Mouse (Mus musculus): ENCODE results near the gene Mavs.
"Not testable (repeated sequence)": the region's sequence is repeated elsewhere in the genome, so short reads cannot be mapped to it uniquely, and the experiment has no call there.

Gene Mavs

DNA sequence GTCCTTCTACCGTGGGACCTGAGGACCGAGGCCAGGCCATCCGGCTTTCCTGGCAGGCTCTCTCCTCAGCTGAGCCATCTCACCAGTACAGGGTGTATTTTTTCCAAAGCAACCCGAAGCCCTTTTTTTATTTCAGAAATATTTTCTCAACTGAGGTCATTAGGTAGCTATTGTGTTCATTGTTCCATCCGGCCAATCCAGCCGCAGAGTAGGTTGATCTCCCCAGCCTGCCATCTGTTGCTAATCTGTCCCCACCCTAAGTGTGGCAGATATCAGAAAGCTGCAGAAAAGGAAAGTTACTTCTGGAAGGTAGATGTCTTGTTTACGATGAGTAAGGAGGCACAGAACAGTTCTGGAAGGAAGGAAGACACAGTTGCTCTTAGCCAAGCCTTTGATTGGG lies 20.1 kb upstream of the Mavs start:
- no peak for DNase-seq

DNA sequence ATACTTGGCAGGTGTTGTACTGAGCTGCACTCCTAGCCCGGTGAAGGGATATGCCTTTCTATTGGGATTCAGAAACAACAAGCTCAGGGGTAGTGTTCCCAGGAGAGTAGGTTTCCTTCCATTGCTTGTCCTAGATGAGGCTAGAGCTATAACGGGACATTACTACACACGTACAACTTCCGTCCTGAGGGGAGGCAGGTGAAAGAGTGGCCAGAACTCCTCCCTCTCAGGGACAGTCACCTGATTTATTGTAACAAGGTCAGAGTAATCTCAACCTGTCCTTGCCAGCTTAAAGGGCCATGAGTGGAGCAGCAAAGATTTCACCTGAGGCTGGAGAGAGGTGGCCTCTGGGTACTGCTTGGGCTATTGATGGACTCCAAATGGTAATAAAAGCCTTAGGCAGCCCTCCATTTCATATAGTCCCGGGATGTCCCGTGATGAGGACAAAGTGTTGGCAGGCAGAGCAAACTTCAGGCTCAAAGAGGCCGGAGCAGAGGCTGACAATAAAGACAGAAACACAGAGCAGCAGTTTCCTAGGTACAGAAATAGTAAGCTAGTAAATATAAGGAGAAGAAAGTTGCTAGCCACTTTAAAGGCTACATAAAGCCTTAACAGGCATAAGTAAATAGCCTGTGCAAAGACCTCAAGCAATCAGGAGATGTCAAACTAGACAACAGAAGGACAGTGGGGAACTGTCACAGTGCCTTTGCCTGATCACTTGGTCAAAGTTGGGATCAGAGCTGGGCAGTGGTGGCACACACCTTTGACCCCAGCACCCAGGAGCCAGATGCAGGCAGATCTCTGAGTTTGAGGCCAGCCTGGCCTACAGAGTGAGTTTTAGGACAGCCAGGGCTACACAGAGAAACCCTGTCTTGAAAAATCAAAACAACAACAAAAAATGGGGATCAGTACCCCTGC lies 17.7 kb upstream of the Mavs start:
- DNase-seq = no peak

DNA sequence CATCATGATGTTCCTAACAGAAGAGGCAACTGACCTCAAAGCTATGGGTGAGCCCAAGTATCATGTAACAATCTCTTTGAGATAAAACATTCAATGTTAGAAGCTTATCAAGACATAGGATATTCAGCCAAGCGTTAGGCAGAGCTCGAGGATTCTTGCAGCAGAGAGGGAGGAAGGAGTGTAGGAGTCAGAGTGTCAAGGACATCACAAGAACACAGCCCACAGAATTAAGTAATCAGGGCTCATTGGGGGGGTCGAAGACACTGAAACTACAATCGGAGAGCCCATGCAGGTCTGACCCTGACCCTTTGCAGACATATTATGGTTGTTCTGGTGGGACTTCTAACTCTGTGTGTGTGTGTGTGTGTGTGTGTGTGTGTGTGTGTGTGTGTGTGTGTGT lies 13.8 kb upstream of the Mavs start:
- DNase-seq = no peak

DNA sequence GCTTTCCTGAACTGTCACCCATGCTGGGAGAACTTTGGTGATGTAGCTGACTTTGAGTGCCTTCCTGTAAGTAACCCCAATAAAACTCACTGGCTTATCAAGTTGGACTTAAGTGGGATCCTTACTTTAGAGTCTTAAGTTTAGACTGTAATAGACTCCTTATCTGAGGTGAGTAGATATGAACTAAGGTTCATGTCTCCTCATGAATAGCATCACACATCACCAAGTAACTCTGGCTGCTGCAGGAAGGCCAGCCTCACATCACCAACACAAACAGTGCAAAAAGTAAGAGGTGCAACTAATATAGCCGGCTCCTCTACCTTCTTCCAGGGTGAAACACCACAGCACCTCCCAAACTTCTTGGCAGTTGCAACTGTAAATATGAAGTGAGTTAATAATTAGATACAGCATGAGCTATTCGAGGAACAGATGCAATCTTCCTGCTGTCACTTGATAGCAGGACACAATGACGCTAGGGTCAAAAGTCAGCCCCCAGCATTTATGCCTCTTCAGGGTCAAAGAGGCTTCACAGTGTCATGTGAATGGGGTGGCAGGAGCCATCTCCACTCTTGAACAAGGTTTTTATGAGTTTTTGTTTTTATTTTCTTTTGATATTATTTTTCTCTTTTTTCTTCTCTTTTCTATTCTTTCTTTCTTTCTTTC lies 11.9 kb upstream of the Mavs start:
- no peak for DNase-seq

DNA sequence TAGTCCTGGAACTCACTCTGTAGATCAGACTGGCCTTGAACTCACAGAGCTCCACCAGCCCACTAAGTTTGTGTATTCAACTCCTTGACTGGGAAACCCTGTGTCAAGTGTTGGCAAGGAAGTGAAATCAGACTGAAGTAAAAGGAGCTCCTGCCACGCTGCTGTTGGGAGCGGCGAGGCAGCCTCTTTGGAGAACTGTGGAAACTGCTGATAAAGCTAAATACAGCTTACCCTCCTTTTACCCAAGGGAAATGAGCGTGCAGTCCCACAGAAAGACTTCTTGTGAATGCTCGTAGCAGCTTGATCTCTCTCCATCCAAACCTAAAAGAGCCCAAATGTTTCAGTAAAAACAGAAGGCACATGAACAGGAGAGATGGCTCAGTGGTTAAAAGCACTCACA lies 11.3 kb upstream of the Mavs start:
- no peak for DNase-seq

DNA sequence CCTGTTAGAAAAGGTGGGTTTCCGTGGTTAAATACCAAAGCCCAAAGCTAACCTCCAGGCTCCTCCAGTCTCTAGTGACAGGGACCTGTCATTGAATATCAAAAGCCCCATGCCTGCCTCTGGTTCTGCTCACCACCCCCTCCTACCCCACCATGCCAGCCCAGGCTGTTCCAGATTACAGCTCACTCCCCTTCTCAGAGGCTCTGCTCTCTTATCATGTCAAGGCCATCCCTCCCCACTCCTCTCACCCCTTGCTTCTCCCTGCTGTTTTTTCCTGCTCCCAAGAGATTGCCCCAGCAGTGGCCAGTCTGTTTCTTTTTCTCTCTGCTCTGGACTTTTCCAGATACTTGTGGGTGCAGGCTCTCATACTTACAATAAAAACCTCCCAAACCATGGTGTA lies 10.3 kb upstream of the Mavs start:
- no peak for DNase-seq

DNA sequence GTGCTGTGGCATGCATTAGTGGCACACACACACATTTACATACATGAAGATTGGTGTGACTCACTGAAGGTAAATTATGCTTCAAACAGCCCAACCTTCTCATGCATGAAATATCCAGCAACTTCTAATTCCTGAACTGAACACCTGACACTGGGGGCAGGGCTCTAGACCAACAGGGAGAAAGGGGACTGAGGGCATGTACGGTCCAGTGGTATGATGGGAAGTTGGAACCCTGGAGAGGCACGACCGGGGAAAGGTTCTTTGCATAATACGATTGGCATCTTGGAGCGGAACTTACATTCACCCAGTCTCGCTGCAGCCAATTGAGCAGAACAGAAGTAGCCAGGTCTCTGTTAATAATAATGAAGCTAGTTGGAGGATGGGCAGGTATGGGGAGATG lies 8.7 kb upstream of the Mavs start:
- DNase-seq = no peak

DNA sequence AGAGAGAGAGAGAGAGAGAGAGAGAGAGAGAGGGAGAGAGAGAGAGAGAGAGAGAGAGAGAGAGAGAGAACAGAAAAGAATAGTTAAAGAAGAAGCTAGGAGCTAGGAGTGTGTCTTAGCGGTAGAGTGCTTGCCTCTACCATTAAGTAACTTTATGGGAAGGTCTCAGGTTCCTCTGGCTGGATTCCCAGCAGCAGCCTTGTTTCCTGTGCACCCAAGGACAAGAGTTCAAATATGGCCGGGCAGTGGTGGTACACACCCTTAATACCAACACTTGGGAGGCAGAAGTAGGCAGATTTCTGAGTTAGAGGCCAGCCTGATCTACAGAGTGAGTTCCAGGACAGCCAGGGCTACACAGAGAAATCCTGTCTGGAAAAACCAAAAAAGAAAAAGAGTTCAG lies 7.2 kb upstream of the Mavs start:
- not testable (repeated sequence) for DNase-seq

DNA sequence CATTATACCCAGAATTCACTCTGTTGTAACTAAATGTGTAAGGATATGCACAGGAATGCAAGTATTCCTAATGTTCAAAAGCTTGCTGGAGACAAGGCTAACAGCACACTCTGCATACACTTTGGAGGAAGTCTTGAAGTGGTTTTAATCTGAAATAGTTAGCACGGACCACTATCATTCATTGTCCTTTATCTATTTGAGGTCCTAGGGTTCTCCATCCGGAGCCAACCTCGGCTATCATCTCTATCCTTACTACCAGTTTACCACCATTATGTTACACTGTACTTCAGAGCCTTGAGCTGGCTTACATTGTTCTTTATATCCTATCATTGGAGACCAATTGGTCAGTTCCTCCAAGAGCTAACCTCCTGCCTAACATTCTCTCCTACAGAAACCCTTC lies 6.6 kb upstream of the Mavs start:
- DNase-seq = no peak

DNA sequence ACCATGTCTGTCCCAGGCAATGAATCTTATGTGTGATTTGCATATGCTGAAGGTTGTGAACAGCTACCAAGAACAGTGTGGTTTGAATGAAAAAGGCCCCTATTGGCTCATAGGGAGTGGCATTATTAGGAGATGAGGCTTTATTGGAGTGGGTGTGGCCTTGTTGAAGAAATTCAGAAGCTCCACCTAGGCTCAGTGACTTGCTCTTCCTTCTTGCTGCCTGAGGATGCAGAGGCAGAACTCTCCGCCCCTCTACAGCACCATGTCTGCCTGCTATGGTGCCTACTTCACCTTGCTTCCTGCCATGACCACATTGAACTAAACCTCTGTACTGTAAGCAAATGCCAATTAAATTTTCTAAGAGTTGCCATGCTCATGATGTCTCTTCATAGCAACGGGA lies 1.3 kb upstream of the Mavs start:
- no peak for DNase-seq

DNA sequence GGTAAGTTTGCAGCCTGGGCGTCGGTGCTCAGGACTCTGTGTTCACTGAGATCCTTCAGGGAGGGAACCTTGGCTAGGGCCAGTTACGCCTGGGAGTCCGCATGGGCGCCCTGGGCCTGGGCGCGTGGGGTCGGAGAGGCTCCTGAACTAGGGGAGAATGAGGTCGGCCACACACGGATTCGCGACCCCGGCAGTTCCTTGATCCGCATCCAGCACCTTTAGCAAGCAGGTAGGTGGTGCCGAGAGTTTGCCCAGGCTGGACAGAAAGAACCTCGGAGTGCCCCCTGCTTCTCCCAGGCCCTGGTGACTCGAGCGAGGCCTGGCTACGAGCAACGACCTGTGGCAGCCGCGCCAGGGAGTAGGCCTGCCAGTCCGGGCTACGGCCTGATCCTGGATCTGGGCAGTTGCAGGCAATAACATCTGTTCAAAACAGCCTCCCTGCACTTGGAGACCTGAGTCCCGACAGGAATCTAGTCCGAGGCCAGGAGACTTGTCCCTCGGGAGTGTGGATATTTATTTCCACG lies 326 bp downstream of the Mavs start:
- DNase-seq = no peak

DNA sequence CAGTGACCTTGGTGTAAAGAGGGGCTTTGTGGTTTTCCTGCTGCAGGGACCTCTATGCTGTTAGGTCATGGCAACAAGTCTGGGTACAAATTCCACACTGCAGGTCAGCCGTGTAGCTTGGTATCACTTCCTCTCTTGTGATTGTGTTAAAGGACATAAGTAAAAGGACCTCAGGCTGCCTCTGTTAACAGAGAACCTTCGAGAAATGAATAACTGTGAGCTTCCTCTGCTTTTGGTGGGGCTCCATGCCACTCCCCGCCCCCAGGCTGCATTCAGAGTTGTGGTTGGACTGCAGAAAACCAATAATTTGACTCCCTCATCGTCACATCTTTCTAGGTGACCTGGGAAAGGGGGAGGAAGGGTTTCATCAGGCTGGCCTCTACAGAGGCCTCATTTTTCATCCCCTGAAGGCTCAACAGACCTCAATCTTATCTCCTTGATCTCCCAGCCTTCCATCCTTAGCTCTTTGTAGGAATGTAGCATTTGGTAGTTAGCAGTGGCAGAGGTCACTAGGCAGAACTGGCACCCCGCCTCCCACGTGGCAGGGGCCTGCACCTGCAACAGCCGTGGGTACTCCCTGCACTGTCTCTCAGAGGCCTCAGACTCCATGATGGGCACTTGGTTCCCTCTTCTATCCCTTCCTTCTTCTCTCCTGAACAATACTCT lies 1.2 kb downstream of the Mavs start:
- DNase-seq = no peak

DNA sequence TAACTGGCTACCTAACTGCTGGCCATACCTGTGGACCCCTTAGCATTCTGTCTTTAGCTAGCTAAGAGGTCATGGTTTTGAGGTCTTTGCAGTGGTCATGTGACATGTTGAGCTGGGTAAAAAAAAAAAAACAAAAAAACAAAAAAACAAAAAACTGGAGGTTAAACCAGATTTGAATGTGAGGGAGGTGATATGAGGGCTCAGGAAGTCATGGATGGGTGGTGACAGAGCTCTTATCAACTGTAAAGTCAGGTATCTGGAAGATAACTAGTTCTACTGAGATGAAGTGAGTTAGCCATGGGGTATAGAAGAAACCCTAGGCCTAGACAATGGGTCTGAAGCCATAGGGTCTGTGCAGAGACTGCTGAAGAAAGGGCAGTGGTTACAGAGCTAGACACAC lies 8.3 kb downstream of the Mavs start:
- DNase-seq = no peak

DNA sequence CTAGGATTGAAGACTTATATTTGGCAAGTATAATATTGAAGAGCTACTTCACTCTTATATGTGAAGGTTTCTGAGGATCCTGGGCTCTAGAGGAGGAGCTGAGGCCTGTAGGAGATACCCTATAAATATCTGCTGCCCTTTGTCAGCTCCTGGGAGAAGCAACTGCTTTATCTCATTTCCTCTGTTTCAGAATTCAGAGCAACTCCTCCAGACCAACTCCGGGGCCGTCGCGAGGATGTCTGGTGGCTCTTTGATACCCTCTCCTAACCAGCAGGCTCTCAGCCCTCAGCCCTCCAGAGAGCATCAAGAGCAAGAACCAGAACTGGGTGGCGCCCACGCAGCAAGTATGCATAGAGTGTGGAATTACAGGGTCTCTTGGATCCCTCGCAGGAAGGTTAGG lies 9.1 kb downstream of the Mavs start:
- DNase-seq = no peak

DNA sequence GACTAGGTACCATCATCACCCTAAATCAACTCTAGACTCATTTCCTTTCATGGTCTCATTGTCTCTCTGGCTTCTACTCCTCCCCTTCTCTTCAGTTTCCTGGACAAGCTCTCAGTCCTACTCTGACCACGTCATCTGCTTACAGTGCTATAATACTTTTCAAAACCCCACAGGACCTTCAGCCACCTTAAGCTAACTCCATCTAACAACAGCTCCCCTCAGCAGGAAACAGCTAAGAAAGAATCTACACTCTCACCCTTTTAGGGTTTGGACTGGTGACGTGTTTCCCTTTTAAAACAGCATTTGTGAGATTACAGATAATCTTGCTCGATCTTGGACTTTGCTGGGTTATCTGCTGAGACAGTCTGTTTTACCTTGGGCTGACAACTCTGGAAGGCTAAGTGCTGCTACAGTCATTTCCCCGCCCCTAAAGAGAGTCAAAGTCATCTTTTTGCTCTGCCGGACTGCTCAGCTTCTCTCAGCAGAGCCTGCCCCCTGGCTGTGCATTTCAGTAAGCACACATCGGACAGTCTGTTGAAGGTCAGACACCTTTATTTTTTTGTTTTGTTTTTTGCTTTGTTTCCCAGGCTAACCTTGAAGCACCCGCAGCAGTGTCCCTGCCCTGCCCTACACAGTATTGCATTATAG lies 19.9 kb downstream of the Mavs start:
- no peak for DNase-seq

DNA sequence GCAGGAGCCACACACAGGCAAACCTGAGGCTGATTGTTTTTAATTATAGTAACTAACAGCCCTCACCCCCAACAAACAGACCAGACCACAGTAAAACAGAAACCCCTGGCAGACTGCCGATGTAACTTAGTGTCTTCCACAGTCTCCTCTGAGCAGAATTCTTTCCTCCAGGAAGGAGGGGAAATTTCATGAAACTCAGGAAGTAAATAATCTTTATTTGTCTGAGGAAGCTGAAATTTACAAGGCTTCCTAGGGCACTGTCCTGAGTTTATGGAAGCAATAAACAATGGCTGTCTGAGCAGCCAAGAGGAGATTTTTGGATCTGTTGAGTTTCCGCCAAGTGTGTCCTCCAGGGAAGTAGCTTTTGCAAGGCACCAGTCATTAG lies 20.5 kb downstream of the Mavs start:
- no peak for DNase-seq

DNA sequence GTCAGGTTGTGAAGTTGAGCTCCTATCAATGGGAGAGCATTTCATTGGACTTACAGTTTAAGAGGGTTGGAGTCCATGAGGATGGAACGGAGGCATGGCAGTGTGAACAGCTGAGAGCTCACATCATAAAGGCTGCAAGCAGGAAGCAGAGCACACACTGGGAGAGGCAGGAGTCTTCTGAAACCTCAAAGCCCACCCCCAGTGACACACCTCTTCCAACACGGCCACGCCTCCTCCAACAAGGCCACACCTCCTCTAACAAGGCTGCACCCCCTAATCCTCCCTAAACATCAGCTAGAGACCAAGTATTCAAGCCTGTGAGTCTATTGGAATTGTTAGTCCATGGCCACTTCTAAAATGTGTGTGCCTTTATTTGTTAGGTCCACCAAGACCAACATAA lies 21.9 kb downstream of the Mavs start:
- DNase-seq = no peak

DNA sequence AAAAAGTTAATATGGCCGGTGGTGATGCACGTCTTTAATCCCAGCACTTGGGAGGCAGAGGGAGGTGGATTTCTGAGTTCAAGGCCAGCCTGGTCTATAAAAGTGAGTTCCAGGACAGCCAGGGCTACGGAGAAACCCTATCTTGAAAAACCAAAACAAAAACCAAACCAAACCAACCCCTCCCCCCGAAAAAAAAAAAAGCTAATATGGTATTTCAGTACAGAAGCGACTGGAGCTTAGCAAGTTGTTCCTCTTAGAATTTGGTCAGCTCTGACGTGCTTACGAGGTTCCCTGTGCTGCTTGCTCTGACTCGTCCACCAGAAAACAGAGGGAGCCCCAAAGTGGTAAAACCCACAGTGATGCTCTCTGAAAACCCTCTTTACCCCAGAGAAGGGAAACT lies 24.8 kb downstream of the Mavs start:
- DNase-seq = no peak

DNA sequence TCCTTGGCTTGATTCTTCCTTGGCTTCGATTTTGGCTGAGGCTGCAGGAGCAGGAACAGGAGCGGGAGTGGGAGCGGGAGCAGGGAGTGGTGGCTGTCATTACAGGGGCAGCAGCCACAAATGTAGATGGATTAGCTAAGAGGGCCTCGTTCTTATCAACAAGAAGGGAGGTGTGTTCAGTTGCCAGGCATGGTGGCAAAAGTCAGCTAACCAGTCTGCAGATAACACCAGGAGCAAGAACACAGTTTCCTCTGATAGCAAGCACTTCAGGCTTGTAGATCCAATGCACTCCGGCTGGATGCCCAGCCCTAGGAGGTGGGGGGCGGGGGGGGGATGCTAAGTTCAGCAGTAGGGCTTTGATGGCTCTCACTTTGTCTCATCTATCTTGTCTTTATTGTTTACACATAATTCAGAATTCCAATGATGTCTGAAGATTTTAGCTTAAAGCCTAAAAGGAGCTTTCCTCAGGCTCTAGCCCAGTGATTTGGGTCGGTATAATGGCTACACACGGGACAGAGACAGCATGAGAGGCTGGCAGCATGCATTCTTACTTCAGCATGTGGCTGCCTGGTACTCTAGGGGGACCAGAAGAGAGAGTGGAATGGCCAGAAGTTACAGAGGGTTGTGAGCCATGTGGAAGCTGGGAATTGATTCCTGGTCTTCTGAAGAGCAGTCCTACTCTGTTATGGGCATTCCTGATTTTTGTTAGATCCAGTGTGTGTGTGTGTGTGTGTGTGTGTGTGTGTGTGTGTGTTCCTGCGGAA lies 26.9 kb downstream of the Mavs start:
- no peak for DNase-seq

DNA sequence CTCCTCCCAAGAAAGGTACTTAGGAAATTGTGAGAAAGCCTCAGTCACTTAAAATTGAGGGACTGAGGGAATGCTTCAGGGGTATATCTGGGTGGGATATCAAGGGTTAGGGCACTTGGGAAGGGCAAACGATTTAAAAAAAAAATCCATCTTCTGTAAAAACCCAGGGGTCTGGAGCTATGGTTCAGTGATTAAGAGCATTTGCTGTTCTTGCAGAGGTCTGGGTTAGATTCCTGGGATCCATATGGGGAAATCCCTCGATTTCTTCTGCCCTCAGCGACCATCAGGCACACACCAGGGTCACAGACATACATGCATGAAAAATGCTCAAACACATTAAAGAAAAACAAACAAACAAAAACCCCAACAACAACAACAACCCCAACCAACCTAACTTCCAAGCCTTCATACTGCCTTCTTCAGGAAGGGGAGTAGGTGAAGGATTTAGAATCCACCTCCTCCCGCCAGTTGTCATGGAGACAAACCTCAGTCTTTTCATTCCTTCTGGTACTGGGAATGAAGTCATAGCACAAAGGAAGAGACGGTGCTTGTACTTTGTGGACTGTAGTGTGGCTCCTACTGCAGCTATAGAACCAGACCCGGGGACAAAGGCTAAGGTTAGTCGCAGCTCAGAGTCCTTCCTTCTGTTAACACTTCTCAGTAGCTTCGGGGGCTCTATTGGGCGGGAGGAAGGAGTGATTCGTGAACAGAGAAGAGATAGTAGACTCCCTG lies 27.8 kb downstream of the Mavs start:
- DNase-seq = no peak

DNA sequence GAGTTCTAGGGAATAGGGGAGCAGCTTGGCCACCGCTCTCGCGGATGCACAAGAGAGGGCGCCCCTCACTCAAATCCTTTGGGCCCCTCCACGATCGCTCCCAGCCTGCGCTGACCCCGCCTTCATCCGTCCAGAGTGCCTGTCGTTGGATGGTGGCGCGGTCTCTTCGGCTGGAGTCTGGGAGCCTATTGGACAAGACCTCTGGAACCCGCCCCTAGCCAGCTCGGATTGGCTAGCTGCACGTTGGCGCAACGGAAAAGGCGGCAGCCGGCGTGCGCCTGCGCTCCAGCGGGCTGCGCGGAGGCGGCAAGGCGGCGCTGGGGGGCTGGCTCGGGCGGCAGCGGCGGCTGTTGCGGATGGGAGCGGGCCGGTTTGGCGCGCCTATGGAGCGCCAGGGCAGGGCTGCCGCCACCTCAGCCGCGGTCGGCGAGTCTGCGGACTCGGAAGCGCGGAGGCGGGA lies 28.4 kb downstream of the Mavs start, which contains the start of gene Pank2:
Gene Pank2, plus strand, starts transcription at position 283 of the 460 bp plus-strand sequence.
- DNase-seq = peak; percentile 96
